Mouse (Mus musculus): ENCODE data around the gene 4930442H23Rik. TPM values are rescaled to one million over a fixed set of nuclear protein-coding genes. Genes with fewer than 3 reads are reported as not detected.
"Not testable (repeated sequence)": the region's sequence is repeated elsewhere in the genome, so short reads cannot be mapped to it uniquely, and the experiment has no call there.

The 4930442H23Rik gene
- polyA plus RNA-seq, 1 experiment from 2014 or later, result not detected

DNA sequence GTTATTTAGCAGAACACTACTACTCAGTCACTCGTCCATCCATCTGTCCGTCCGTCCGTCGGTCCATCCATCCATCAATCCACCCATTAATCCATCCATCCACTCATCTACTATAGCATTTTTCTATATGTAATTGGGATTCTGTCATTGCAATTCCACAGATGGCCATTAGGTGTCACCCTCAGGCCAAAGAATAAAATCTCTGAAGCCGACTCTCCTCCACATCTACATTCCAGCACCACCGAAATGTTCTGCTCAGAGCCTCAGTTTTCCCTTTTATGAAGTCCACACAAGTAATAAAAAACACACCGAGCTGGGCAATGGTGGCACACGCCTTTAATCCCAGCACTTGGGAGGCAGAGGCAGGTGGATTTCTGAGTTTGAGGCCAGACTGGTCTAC lies 14.6 kb upstream of the 4930442H23Rik start:
- DNase-seq (ENCODE audit: low spot score), result peak; percentile 75

DNA sequence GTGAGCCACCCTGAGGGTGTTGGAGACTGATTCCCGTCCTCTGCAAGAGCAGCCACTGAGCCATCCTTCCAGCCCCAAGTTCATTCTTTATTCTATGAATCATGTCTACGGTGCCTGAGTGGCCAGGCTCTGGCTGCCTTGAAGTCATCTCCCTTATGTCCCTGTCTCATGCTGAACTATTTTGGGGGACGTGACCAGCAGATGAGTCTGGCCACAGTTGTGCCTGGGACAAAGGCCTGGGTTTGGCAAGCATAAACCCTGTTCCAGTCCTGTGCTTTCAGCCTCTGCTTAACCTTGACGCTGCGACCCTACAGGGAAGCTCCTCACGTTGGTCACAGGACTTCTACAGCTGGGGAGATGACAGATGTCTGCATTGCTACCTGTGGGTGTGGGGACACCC lies 13.7 kb upstream of the 4930442H23Rik start:
- DNase-seq (ENCODE audit: low spot score), result no peak

DNA sequence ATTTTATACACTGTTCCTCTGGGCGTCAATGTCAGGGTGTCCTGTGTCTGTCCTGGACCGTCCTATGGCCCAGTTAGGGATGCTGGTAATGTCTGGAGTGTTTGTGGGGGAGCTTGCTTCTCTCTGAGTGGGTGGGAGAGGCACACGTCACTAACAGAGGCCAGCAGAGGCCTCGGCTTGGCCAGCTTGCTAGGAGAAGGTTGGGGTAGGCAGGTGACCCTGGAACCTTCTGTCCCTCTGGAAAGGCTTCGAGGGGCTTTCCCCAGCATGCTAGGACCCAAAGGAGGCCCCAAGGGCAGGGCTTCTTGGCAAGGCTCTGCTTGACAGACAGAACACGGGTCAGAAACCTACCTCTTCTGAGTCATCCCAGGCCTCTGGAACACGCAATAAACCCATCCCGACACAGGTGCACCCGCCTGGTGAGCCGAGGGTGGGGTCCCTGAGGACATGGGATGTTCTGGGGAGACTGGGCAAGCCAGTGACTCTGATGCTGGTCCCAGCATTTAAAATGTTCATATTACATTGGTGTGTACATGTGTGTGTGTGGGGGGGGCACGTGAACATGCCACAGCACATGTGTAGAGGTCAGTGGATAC lies 12.9 kb upstream of the 4930442H23Rik start:
- DNase-seq (ENCODE audit: low spot score), result no peak

DNA sequence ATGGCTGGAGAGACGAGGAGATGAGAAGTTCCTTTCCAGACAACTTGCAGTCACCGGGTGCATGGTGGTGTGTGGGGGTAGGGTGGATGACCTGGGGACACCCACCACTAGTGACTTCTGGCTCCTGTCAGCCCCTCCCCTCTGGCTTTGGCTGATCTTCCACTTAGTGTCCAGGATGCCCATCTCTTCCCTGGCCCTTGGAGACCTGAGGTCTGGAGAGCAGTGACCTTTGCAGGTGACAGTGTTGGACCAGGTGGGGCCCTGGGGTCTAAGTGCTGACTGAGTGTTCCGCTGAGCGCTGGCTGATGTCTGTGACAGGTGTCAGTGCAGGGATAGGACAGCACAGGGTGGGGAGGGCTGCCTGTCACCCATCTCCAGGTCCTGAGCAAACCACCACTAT lies 11.7 kb upstream of the 4930442H23Rik start:
- no peak for DNase-seq (ENCODE audit: low spot score)

DNA sequence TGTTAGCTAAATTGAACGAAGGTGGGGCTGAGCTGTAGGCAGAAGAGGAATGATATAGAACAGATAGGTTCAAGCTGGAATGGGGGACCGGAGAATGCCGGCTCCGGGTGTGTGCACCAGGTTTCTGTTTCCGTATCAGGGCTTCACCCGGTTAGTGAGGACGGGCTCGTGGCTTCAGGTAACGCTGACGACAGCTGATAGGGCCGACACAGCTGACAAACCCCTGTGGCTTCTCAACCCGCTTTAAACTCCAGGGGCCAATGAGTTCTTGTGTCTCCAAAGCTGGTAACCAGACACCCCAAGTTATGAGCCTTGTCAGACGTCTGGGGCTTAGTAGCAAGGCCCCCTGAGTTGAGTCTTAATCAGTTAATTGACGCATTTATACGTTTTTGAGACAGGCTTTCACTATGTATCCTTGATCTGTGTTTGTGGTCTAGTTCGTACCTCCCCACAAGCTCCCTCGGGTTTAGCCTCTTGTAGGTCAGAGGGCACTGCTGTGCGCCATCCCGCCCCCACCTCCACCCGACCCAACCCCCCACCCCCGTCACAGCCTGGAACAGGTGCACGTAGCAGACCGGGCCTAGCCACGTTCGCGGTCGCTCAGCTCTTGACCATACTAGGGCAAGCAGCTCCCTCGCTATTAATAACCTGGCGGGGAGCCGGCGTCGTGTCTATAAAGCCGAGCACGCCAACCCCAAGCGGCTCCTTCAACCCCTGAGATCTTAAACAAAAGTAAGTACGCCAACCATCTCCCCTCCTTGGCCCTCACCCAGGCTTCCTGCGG lies 10.5 kb upstream of the 4930442H23Rik start:
- DNase-seq (ENCODE audit: low spot score), result peak; percentile 60

DNA sequence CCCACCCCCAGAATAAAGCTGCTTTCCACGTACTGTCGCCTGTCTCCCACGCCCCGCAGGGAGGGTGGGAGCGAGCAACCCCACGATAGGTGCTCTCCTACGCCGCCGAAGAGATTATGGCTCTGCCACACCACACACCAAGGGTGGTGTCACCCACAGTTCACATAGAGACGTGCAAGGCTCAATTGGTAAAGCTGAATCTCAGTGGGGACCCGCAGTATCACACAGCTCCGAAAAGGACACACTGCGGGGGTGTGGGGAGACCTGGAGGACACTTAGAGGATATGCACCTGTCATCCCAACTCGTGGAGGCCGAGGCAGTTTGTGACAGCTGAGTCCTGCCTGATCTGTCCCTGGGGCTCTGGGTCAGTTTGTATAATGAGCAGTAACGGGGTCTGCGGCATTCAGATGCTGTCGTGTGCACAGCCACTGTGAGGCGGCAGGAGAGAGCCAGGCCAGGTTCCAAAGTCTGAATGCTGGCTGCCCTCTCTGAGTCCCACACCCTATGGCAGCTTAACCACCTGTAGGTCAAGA lies 9.4 kb upstream of the 4930442H23Rik start:
- DNase-seq (ENCODE audit: low spot score), result no peak

DNA sequence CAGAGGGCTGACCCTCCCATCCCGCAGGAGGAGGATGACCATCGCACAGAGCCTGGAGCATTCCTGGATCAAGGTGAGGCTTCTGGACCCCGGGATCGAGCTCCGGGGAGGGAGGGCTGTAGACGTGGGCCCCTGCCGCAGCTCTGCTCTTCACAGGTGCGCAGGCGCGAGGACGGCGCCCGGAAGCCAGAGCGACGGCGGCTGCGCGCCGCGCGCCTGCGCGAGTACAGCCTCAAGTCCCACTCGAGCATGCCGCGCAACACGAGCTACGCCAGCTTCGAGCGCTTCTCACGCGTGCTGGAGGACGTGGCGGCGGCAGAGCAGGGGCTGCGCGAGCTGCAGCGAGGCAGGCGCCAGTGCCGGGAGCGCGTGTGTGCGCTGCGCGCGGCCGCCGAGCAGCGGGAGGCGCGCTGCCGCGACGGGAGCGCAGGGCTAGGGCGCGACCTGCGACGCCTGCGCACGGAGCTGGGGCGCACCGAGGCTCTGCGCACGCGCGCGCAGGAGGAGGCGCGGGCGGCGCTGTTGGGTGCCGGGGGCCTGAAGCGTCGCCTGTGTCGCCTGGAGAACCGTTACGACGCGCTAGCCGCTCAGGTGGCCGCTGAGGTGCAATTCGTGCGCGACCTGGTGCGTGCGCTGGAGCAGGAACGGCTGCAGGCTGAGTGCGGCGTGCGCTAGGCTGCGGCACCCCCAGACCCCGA lies 8.8 kb upstream of the 4930442H23Rik start:
- DNase-seq (ENCODE audit: low spot score), result peak; percentile 93

DNA sequence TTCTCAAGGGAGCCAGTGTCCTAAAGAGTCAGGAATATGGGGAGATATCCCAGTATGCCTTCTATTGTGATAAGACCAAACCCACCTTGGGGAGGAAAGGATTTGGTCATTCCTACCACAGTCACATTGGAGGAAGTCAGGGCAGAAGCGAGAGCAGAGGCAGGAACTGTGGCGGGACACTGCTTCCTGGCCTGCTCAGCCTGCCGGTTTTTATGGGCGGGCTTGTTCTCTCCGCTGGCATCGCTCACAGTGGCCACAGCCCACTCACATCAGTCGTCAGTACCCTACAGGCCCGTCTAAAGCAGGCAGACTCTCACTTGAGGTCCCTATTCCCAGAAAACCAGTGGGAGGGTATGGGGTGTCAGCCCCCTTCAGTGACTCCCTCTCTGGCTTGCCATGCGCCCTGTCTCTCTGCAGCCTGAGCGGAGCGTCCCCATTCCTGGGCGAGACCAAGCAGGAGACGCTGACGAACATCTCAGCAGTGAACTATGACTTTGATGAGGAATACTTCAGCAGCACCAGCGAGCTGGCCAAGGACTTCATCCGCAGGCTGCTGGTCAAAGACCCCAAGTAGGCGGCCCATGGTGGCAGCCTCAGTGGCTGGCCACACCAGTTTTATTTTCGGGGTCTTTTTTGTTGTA lies 7.8 kb upstream of the 4930442H23Rik start:
- DNase-seq (ENCODE audit: low spot score), result no peak

DNA sequence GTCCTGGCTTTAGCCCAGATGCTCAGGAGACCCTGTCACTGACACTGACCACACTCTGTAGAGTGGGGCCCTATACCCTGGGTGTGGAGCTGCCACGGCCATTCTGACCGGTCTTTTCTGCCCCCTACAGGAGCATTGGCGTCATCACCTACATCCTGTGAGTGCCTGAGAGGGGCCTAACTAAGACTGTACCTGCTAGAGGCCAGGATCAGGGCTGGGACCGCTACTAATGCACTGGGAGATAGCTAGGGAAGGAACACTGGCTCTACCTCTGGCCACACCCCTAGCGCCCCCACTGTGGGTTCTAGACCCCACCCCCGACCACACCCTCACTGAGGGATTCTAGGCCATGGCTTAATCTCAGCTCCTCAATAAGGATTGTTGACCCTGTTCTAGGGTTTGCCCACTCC lies 7.3 kb upstream of the 4930442H23Rik start:
- DNase-seq (ENCODE audit: low spot score), result no peak

DNA sequence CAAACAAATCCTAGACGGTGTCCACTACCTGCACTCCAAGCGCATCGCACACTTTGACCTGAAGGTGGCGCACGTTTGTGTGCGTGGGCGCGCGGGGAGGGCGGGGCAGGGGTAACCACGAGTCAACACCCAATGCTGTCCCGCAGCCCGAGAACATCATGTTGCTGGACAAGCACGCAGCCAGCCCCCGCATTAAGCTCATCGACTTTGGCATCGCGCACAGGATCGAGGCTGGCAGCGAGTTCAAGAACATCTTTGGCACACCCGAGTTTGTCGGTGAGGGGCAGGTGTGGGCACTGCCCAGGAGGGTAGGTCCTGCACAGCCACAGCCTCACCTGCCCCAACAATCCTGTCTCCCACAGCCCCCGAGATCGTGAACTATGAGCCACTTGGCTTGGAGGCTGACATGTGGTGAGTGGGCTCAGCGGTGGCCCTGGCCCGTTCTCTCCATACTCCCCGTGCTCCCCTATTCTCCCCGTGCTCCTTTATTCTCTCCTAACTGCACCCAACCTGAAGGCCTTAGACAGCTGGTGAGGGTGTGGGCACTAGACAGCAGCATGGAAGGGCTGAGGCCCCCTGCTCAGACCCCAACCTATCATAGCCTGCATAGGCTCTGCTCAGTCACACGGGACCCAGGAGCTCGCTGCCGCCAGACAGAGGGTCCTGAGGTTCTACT lies 6.7 kb upstream of the 4930442H23Rik start:
- peak; percentile 40 for DNase-seq (ENCODE audit: low spot score)

DNA sequence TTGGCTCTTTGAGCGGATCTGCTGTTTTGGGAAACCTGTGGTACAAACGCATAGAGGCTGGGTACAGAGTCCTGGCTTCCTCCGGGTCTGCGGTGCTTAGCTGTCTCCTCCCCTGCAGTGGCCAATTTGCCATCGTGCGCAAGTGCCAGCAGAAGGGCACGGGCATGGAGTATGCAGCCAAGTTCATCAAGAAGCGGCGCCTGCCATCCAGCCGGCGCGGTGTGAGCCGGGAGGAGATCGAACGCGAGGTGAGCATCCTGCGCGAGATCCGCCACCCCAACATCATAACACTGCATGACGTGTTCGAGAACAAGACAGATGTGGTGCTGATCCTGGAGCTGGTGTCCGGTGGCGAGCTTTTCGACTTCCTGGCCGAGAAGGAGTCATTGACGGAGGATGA lies 6.2 kb upstream of the 4930442H23Rik start:
- DNase-seq (ENCODE audit: low spot score), result no peak

DNA sequence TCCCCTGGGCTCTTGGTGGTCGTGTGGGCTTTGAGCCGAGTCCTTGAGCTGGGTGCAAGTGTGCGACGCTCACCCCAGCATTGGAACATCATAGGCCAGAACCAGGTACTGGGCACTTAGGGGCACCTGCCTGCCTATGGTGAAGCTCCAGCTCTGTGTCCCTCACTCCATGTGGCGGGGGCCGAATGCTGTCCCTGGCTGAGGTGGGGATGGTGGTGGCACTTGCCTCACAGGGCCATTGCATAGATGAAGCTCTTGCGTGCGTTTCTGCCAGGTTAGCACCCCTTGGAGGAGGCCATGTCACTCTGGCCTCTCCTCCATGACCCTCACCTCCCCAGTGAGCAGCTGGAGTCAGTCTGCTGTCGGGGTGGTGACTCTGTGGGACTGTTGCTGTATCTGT lies 3.5 kb upstream of the 4930442H23Rik start:
- DNase-seq (ENCODE audit: low spot score), result no peak

DNA sequence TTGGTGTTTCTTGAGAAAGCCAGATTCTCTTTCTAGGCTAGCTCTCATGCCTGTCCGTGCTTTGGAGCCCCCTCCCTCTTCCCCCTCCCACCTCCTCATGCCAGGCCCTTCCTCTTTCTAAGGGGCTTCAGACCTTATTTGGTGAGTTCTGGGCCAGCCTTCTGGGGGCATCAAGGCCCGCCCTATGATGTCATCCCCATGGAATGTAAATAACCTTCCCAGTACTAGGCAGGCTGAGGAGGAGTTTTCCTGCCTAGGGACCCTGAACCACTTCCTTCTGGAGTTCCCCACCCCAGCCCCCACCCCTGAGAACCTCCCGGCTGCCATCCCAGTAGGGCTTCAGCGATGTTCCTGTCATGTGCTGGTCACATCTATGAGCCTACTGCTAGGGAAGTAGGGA lies 1.1 kb upstream of the 4930442H23Rik start:
- no peak for DNase-seq (ENCODE audit: low spot score)

DNA sequence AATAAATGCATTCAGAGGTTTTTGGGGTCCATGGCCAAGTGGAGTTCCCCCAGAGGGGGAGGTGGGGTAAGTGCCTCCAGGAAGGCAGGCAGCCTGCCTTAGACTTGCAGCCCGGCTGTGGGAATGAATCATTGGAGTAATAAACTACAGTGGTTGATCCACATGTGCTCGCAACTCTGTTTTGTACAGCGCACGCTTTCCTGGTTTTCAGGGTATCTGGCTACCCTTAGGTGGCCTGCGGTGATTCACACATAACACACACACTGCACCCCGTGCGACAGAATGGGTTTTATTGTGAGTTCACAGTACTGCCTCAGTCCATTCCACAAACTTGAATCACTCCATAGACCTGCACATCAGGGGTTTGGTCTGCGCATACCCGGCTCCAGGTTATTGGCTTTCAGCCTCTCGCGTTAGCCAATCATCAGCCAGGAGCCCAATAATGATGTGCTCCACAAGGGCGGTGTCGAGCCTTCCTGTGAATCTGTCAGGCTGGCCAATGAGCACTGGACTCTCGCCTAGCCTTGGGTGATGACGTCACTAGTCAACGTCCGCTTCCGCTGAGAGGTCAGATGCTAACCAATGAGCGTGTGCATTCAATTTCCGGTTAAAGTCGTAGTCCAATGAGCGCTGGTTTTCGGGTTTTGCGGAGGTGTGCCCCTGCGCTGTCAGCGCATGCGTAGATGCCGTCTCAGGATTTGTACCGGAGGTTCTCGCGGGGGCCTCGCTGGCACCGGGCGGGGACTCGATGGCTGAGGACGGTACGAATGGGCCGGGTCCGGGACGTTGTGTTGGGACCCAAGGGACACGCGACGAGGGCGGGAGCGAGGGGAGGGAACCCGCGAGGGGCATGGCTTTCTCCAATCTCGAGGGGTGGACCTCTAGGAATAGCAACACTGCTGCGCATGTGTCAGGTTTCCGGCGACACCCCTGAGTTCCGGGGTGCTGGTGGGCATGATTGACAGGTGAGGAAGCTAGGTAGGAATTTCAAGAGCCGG lies 1.0 kb downstream of the 4930442H23Rik start, which contains the start of gene Dapk3:
Gene Dapk3 (plus strand): TSS at position 670 of the 998 bp plus-strand sequence.
- DNase-seq (ENCODE audit: low spot score), result peak; percentile 99

DNA sequence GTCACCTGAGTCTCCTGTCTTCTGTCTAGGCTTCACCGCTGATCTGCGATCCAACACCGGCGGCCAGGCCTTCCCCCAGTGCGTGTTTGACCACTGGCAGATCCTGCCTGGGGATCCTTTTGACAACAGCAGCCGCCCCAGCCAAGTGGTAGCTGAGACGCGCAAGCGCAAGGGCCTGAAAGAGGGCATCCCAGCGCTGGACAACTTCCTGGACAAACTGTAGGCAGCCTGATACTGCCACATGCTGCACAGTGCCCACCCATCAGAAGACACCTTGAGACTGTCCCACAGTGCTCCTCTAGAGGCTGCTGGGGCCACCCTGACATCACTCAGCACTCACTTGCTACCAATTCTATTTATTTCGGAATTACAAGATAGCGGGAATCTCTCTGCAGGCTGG lies 1.8 kb downstream of the 4930442H23Rik start:
- DNase-seq (ENCODE audit: low spot score), result not testable (repeated sequence)

DNA sequence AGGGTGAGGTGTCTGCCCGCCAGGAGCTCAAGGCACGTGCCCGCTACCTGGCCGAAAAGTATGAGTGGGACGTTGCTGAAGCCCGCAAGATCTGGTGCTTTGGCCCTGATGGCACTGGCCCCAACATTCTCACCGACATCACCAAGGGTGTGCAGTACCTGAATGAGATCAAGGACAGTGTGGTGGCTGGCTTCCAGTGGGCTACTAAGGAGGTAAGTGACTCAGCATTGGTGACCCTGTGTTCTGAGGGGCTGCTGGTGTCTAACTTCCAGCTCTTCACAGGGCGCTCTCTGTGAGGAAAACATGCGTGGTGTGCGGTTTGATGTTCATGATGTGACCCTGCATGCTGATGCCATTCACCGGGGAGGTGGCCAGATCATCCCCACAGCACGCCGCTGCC lies 2.7 kb downstream of the 4930442H23Rik start:
- no peak for DNase-seq (ENCODE audit: low spot score)

DNA sequence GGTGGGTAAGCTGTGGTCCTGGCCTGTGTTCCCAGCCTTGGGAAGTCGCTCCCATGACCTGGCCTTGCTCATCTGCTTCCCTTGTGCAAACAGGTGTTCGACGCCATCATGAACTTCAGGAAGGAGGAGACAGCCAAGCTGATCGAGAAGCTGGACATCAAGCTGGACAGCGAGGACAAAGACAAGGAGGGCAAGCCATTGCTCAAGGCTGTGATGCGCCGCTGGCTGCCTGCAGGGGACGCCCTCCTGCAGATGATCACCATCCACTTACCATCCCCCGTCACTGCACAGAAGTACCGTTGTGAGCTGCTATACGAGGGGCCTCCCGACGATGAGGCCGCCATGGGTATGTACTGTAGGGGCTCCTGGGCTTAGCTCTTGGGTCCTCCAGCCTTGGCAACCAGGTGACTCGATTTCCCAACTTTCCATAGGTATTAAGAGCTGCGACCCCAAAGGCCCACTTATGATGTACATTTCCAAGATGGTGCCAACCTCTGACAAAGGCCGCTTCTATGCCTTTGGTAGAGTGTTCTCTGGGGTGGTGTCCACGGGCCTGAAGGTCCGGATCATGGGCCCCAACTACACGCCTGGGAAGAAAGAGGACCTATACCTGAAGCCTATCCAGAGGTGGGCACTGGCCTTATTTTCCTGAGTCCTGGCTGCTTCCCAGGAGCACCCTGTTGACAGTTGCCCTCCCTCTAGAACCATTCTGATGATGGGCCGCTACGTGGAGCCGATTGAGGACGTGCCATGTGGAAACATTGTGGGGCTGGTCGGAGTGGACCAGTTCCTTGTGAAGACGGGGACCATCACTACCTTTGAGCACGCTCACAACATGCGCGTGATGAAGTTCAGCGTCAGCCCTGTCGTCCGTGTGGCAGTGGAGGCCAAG lies 4.0 kb downstream of the 4930442H23Rik start:
- no peak for DNase-seq (ENCODE audit: low spot score)

DNA sequence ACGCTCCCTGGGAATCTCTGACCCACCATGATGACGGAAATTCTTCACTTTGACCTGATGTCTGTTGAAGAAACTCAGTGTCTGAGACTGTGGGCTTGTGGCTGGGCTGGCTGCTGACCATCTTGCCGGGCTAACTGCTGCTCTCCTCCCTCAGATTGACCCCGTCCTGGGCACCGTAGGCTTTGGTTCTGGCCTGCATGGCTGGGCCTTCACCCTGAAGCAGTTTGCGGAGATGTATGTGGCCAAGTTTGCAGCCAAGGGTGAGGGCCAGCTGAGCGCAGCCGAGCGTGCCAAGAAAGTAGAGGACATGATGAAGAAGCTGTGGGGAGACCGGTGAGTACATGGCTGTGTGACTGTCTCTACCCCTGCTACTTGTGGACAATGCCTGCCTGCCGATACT lies 4.7 kb downstream of the 4930442H23Rik start:
- no peak for DNase-seq (ENCODE audit: low spot score)

Data from thymus, postnatal 0 days (tissue).